Mouse (Mus musculus) embryonic facial prominence, embryonic 11.5 days (tissue): ENCODE measurements at regions not wholly inside any gene's neighbourhood (a gene's known extent, or its start where the extent isn't known, plus 50 kb on each side); places are given as distances from the start of the nearest gene placed in this dataset.
A peak's percentile ranks its signal among the peaks of the same experiment; 100 is the strongest.

ENCODE experiments used
- ATAC-seq: fragments of 200-750 bp; cut with Nextera tagmentation; replicated peaks from 2 replicates; pipeline ENCODE4 v1.8.0; 2017; ENCODE audit warnings: low read depth; ENCODE audit not compliant: insufficient number of reproducible peaks, low FRiP score, low TSS enrichment
- DNase-seq: peaks from one replicate; pipeline ENCODE4 v3.0.0-alpha.2; 2015; ENCODE audit warnings: low spot score
- H3K27ac ChIP-seq: fragments of 300-500 bp; sonication (generic); replicated peaks from 2 replicates; pipeline ENCODE4 v1.5.1; 2014; ENCODE audit warnings: mild to moderate bottlenecking, low read depth, low read length, control low read depth
- H3K27me3 ChIP-seq: fragments of 300-500 bp; sonication (generic); 2 replicates; pipeline ENCODE4 v1.6.1; 2014; ENCODE audit warnings: mild to moderate bottlenecking, low read length, moderate library complexity, mixed read lengths; ENCODE audit not compliant: control insufficient read depth, insufficient read depth
- H3K36me3 ChIP-seq: fragments of 300-500 bp; sonication (generic); replicated peaks from 2 replicates; pipeline ENCODE4 v1.6.1; 2014; ENCODE audit warnings: low read depth, mild to moderate bottlenecking, low read length, moderate library complexity, mixed read lengths; ENCODE audit not compliant: control insufficient read depth, insufficient read depth
- H3K4me1 ChIP-seq: fragments of 300-500 bp; sonication (generic); 2 replicates; pipeline ENCODE4 v1.6.1; 2014; ENCODE audit warnings: low read length, mixed read lengths; ENCODE audit not compliant: control insufficient read depth, insufficient read depth
- H3K4me2 ChIP-seq: fragments of 300-500 bp; sonication (generic); 2 replicates; pipeline ENCODE4 v1.6.1; 2014; ENCODE audit warnings: low read depth, mild to moderate bottlenecking, control low read depth, low read length, moderate library complexity
- H3K4me3 ChIP-seq: fragments of 300-500 bp; sonication (generic); 2 replicates; pipeline ENCODE4 v1.5.1; 2014; ENCODE audit warnings: low read depth, low read length, control low read depth
- H3K9ac ChIP-seq: fragments of 300-500 bp; sonication (generic); replicated peaks from 2 replicates; pipeline ENCODE4 v1.6.1; 2014; ENCODE audit warnings: mild to moderate bottlenecking, control low read depth, low read length
- H3K9me3 ChIP-seq: fragments of 300-500 bp; sonication (generic); replicated peaks from 2 replicates; pipeline ENCODE4 v1.6.1; 2016; ENCODE audit warnings: mild to moderate bottlenecking, low read length, inconsistent platforms, mixed read lengths; ENCODE audit not compliant: control insufficient read depth
- WGBS: fragments of 180-500 bp; shearing (Covaris S2); extraction: QIAGEN DNeasy Blood & Tissue Kit; methylation state at CpG from one replicate; pipeline ENCODE4 v1.1.7; 2014; 5-methylcytosine and 5-hydroxymethylcytosine counted together

GRCm38 (mm10) chr8:107642241-107642640 is 54.0 kb upstream of the Psmd7 start:
- H3K27ac ChIP-seq: no peak overlapping the region
- DNase-seq (peak; percentile 11), ATAC-seq (no peak)
- H3K9me3 ChIP-seq: no peaks in the 10 kb centered on the region
- H3K27me3 ChIP-seq: no peaks in the 10 kb centered on the region
- no peaks in the 10 kb centered on the region for H3K4me1 ChIP-seq
- H3K4me2 ChIP-seq: no peak overlapping the region
- H3K9ac ChIP-seq: no peak overlapping the region
- no peaks in the 10 kb centered on the region for H3K36me3 ChIP-seq
- H3K4me3 ChIP-seq: no peak overlapping the region
- 72% methylated on average over 8 of the region's 8 CpGs for WGBS

- Histone ChIP-seq H3K27ac (no peak overlapping the region), H3K4me1 (no peaks in the 10 kb centered on the region), H3K36me3 (no peaks in the 10 kb centered on the region), H3K4me2 (no peak overlapping the region), H3K4me3 (no peak overlapping the region), H3K9ac (no peak overlapping the region), H3K27me3 (no peaks in the 10 kb centered on the region), H3K9me3 (no peaks in the 10 kb centered on the region)
- DNase-seq (no peak), ATAC-seq (no peak)
- WGBS: 77% methylated on average over 8 of the region's 8 CpGs
Measured at GRCm38 (mm10) chr8:107647936-107648335, 59.7 kb upstream of the Psmd7 start.

DNA sequence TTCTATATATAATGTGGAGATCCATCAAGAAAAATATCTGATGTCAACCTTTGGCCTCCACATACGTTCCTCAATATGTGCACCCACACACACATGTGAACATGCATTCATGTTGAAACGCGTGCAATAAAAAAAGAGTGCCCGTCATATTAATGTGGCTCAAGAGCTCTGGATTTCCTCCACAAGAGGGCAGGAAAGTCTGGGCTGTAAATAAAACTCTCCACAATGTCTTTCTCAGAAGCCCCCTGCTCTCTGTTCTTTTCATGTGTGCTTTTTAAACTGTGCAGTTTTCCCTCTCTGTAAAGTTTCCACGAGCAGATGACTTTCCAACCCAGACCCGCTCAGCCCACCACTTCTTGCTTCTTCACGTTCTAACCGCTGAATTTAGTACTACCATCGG is 62.0 kb upstream of the Psmd7 start:
- no peak overlapping the region for H3K4me2 ChIP-seq
- 88% methylated on average over 9 of the region's 9 CpGs for WGBS
- no peaks in the 10 kb centered on the region for H3K9me3 ChIP-seq
- no peaks in the 10 kb centered on the region for H3K36me3 ChIP-seq
- ATAC-seq (no peak), DNase-seq (peak; percentile 18)
- H3K27ac ChIP-seq: no peak overlapping the region
- no peak overlapping the region for H3K9ac ChIP-seq
- H3K4me1 ChIP-seq: no peaks in the 10 kb centered on the region
- H3K27me3 ChIP-seq: no peaks in the 10 kb centered on the region
- H3K4me3 ChIP-seq: no peak overlapping the region

DNA sequence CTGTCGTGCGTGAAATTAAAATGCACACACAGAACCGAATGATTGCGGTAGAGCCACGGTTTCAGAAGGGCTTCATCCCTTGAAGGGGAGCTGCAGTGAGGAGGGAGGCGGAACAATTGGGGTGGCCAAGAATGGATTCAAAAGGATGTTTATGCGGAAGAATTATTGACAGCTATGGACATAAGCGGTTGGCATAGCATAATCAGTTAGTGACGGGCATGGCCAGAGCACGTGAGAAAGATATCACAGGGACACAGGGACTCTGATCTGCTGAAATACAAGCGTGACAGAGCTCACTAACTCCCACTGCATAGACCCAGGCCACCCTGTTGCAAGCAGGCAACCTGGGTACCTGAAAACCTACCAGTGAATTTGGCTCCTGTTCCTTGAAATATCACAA is 63.2 kb upstream of the Psmd7 start:
- H3K4me1 ChIP-seq: no peaks in the 10 kb centered on the region
- H3K9ac ChIP-seq: no peak overlapping the region
- no peak overlapping the region for H3K4me2 ChIP-seq
- no peak for ATAC-seq
- no peak for DNase-seq
- no peak overlapping the region for H3K27ac ChIP-seq
- no peaks in the 10 kb centered on the region for H3K36me3 ChIP-seq
- no peaks in the 10 kb centered on the region for H3K27me3 ChIP-seq
- H3K4me3 ChIP-seq: no peak overlapping the region
- 86% methylated on average over 11 of the region's 11 CpGs for WGBS
- no peaks in the 10 kb centered on the region for H3K9me3 ChIP-seq

- DNase-seq (no peak), ATAC-seq (no peak)
- H3K4me3 ChIP-seq: no peak overlapping the region
- no peaks in the 10 kb centered on the region for H3K27me3 ChIP-seq
- no peak overlapping the region for H3K4me2 ChIP-seq
- no peaks in the 10 kb centered on the region for H3K4me1 ChIP-seq
- H3K9me3 ChIP-seq: no peaks in the 10 kb centered on the region
- H3K36me3 ChIP-seq: no peaks in the 10 kb centered on the region
- H3K27ac ChIP-seq: no peak overlapping the region
- 80% methylated on average over 8 of the region's 8 CpGs for WGBS
- H3K9ac ChIP-seq: no peak overlapping the region
Measured at GRCm38 (mm10) chr8:107652226-107652625, 64.0 kb upstream of the Psmd7 start.

DNA sequence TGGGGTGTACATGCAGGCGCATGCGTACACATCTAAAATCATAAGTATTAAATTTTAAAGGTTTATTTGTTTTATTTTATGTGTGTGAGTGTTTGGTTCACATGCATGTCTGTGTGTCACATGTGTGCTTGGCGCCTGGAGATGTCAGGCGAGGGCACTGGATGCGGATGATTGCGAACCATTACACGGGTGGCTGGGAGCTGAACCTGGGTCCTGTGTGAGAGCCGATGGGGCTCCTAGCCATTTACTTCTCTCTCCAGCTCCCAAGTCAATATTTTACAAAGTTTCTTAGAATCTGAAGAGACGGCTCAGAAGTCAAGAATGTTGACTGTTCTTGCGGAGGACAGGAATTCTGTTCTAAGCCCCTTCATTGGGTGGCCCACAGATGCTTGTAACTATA is 65.4 kb upstream of the Psmd7 start:
- H3K27ac ChIP-seq: no peak overlapping the region
- H3K4me3 ChIP-seq: no peak overlapping the region
- no peaks in the 10 kb centered on the region for H3K27me3 ChIP-seq
- no peak for ATAC-seq
- no peak for DNase-seq
- no peak overlapping the region for H3K9ac ChIP-seq
- H3K9me3 ChIP-seq: no peaks in the 10 kb centered on the region
- 89% methylated on average over 10 of the region's 10 CpGs for WGBS
- H3K4me2 ChIP-seq: no peak overlapping the region
- no peaks in the 10 kb centered on the region for H3K4me1 ChIP-seq
- H3K36me3 ChIP-seq: no peaks in the 10 kb centered on the region

GRCm38 (mm10) chr8:107656622-107657021 is 68.4 kb upstream of the Psmd7 start:
- no peaks in the 10 kb centered on the region for H3K9me3 ChIP-seq

GRCm38 (mm10) chr8:107657741-107658140 is 69.5 kb upstream of the Psmd7 start:
- no peak for DNase-seq
- no peaks in the 10 kb centered on the region for H3K27me3 ChIP-seq
- no peak overlapping the region for H3K4me2 ChIP-seq
- WGBS: 92% methylated on average over 4 of the region's 4 CpGs
- no peak overlapping the region for H3K4me3 ChIP-seq
- H3K9me3 ChIP-seq: no peaks in the 10 kb centered on the region
- no peak for ATAC-seq
- no peak overlapping the region for H3K27ac ChIP-seq
- H3K9ac ChIP-seq: no peak overlapping the region
- H3K4me1 ChIP-seq: no peaks in the 10 kb centered on the region
- H3K36me3 ChIP-seq: no peaks in the 10 kb centered on the region

More at GRCm38 (mm10) chr8:107656622-107657021, 68.4 kb upstream of the Psmd7 start:
- DNase-seq (no peak), ATAC-seq (no peak)
- H3K4me1 ChIP-seq: no peaks in the 10 kb centered on the region
- no peaks in the 10 kb centered on the region for H3K27me3 ChIP-seq
- no peak overlapping the region for H3K4me3 ChIP-seq
- H3K36me3 ChIP-seq: no peaks in the 10 kb centered on the region
- H3K4me2 ChIP-seq: no peak overlapping the region
- H3K27ac ChIP-seq: no peak overlapping the region
- H3K9ac ChIP-seq: no peak overlapping the region
- 77% methylated on average over 5 of the region's 5 CpGs for whole genome bisulfite sequencing
